Mouse (Mus musculus): ENCODE measurements around the gene Surf6. TPM values are rescaled to one million over a fixed set of nuclear protein-coding genes. Genes with fewer than 3 reads are reported as not detected.

The Surf6 gene
- polyA plus RNA-seq (2014; fragmentation: Nextera tagmentation; extraction: Ambion mirVana), result 12.5 and 15.5 TPM in 2 replicates

DNA sequence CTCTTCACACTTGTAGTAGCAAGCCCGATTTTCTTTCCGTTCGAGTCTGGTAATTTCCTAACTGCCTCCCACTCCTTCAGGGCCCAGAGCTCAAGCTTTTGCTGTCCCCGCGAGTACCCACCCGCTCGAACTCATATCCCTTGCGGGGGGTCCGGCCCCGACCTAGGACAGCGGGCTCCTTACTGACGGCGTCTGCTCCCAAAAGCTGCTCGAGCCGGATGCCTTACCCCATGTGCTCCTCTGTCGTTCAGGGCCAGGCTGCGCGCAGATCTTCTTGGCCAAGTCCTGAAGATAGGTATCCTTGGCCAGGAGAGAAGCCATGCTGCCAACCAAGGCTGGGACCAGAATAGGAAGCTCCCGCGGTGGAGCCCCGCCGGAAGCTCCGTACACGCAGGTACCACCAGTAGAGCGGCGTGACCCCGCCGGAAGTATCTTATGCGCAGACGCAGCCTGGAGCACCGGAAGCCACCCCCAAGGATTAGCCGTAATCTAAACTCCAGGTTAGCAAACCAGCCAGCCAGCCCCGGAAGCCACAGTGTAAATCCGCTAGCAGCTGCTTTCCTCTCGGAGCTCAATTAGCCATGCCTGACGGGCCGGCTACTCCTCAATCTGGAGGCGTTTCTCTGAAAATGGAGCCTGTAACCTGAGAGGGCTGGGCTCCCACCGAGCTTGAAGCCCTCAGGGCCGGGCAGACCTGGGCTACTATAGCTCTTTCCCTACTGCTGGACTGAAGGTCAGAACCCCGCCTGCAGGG is at the start of gene Surf6:
Gene Surf6 (minus strand): TSS at position 413 of the 754 bp plus-strand sequence.
- DNase-seq, result peak; percentile 98
- Histone ChIP-seq H3K9me3 (ENCODE audit: low read depth, low read length) (no peaks in the 10 kb centered on the region), H3K4me1 (ENCODE audit: insufficient read depth) (peaks cover 10% of the 10 kb centered on the region; the same call in 1 of the 2 replicates), H3K4me3 (ENCODE audit: low read depth, low read length) (peak within 1 kb of the TSS; percentile 85), H3K27ac (ENCODE audit: low read depth) (peak within 1 kb of the TSS; percentile 86), H3K4me2 (peak within 1 kb of the TSS; percentile 91), H3K36me3 (ENCODE audit: insufficient read depth) (peaks cover 62% of the 10 kb centered on the region), H3K27me3 (ENCODE audit: insufficient read depth, low read length) (no peaks in the 10 kb centered on the region), H3K9ac (peak within 1 kb of the TSS; percentile 83)
- ATAC-seq (ENCODE audit: insufficient read depth), result peak; percentile 94
- under 1% methylated on average over 41 of the region's 41 CpGs for WGBS
- TF ChIP-seq CTCF (IDR thresholded peaks at IDR 0.05; ENCODE audit: low read depth), result no peak

DNA sequence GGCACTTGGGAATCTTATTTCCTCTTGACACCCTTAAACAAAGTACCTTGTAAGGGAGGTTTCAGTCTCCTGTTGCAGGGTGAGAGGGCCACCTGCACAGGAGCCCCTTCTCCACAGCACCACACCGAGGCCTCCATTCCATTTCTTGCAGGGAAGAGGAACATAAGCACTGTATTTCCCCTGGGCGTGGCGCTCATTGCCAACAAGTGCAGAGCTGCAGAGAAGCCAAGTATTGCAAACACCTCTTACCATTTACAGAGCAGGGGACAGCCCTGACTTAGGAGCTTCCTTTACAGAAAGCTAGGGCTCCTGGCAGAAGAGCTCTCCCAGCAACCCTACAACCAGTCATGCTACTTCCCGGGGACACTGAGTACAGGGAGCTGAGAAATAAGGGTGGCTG is 49.5 kb upstream of the Surf6 start:
- Histone ChIP-seq H3K4me3 (ENCODE audit: low read depth, low read length) (no peak overlapping the region), H3K9me3 (ENCODE audit: low read depth, low read length) (no peaks in the 10 kb centered on the region), H3K4me1 (ENCODE audit: insufficient read depth) (no peaks in the 10 kb centered on the region), H3K36me3 (ENCODE audit: insufficient read depth) (peaks cover 76% of the 10 kb centered on the region), H3K4me2 (no peak overlapping the region), H3K9ac (no peak overlapping the region), H3K27ac (ENCODE audit: low read depth) (no peak overlapping the region), H3K27me3 (ENCODE audit: insufficient read depth, low read length) (no peaks in the 10 kb centered on the region)
- ATAC-seq (ENCODE audit: insufficient read depth), result no peak
- no peak for DNase-seq
- no peak for TF ChIP-seq CTCF (IDR thresholded peaks at IDR 0.05; ENCODE audit: low read depth)
- WGBS, result 92% methylated on average over 4 of the region's 4 CpGs

DNA sequence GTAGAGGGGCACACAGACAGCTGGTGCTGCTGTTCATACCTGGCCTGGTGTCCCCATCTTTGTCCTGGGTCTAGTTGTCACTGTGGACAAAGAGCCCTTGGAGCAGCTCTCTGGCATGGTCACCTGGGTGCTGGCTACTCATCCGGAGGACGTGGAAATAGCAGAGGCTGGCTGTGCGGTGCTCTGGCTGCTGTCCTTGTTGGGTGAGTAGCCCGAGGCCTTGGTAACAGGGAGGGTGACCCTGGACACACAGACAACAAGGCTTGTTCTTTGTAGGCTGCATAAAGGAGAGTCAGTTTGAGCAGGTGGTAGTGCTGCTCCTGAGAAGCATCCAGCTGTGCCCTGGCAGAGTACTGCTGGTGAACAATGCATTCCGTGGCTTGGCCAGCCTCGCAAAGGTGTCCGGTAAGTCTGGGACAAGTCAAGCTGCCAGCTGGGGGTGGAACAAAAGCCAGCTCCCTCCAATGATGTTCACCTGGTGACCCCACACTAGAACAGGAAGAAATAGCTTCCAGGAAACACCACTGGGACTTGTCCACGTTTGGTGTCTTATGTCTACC is 48.7 kb upstream of the Surf6 start:
- no peaks in the 10 kb centered on the region for H3K27me3 ChIP-seq (ENCODE audit: insufficient read depth, low read length)
- H3K4me2 ChIP-seq, result no peak overlapping the region
- H3K36me3 ChIP-seq (ENCODE audit: insufficient read depth), result peaks cover 68% of the 10 kb centered on the region
- no peak overlapping the region for H3K4me3 ChIP-seq (ENCODE audit: low read depth, low read length)
- no peak overlapping the region for H3K27ac ChIP-seq (ENCODE audit: low read depth)
- H3K4me1 ChIP-seq (ENCODE audit: insufficient read depth), result no peaks in the 10 kb centered on the region
- H3K9ac ChIP-seq, result no peak overlapping the region
- WGBS, result 90% methylated on average over 8 of the region's 8 CpGs
- no peak for TF ChIP-seq CTCF (IDR thresholded peaks at IDR 0.05; ENCODE audit: low read depth)
- H3K9me3 ChIP-seq (ENCODE audit: low read depth, low read length), result no peaks in the 10 kb centered on the region
- DNase-seq (no peak), ATAC-seq (ENCODE audit: insufficient read depth) (no peak)

DNA sequence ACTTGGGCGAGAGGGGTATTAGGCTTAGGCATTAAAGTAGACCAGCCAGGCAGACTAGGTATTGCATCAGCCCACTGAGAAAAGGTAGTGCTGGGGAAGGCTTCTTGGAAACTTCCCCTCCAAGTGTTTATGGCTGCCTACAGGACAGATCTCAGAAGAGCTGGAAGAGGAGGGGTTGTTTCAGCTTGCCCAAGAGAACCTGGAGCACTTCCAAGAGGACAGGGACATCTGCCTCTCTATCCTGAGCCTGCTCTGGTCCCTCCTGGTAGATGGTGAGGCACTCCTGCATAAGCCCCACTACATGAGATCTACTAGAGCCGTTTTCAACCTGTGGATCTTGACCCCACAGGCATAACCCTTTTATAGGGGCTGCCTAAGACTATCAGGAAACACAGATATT is 47.7 kb upstream of the Surf6 start:
- no peaks in the 10 kb centered on the region for H3K9me3 ChIP-seq (ENCODE audit: low read depth, low read length)
- no peaks in the 10 kb centered on the region for H3K27me3 ChIP-seq (ENCODE audit: insufficient read depth, low read length)
- no peak for TF ChIP-seq CTCF (IDR thresholded peaks at IDR 0.05; ENCODE audit: low read depth)
- H3K4me3 ChIP-seq (ENCODE audit: low read depth, low read length), result no peak overlapping the region
- H3K4me1 ChIP-seq (ENCODE audit: insufficient read depth), result no peaks in the 10 kb centered on the region
- H3K27ac ChIP-seq (ENCODE audit: low read depth), result no peak overlapping the region
- H3K36me3 ChIP-seq (ENCODE audit: insufficient read depth), result peaks cover 58% of the 10 kb centered on the region
- no peak overlapping the region for H3K9ac ChIP-seq
- DNase-seq (no peak), ATAC-seq (ENCODE audit: insufficient read depth) (no peak)
- H3K4me2 ChIP-seq, result no peak overlapping the region
- WGBS, result 82% methylated on average over 2 of the region's 2 CpGs

DNA sequence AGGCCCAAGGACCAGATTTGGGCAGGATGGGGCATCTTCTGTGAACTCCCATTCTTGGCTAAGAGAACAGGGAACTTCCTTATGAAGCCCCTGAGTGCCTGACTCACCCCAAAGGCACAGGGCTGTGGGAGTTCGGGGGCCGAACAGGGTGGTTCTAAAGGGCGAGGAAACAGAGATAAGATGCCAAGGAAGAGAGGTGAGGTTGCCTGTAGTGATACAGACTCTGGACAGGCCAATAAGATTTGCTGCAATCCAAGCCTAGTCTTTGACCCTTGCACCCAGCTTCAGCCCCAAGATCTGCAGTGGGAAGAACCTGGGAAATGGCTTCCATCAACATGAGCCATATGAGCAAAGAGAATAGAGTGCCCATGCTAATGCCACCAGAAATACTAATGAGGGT is 40.6 kb upstream of the Surf6 start:
- ATAC-seq (ENCODE audit: insufficient read depth) (no peak), DNase-seq (no peak)
- H3K36me3 ChIP-seq (ENCODE audit: insufficient read depth), result peaks cover 3% of the 10 kb centered on the region; the same call in 1 of the 2 replicates
- TF ChIP-seq CTCF (IDR thresholded peaks at IDR 0.05; ENCODE audit: low read depth), result no peak
- H3K4me2 ChIP-seq, result no peak overlapping the region
- H3K9ac ChIP-seq, result no peak overlapping the region
- H3K9me3 ChIP-seq (ENCODE audit: low read depth, low read length), result no peaks in the 10 kb centered on the region
- no peak overlapping the region for H3K4me3 ChIP-seq (ENCODE audit: low read depth, low read length)
- H3K27me3 ChIP-seq (ENCODE audit: insufficient read depth, low read length), result no peaks in the 10 kb centered on the region
- WGBS, result 71% methylated on average over 3 of the region's 3 CpGs
- H3K4me1 ChIP-seq (ENCODE audit: insufficient read depth), result no peaks in the 10 kb centered on the region
- no peak overlapping the region for H3K27ac ChIP-seq (ENCODE audit: low read depth)

DNA sequence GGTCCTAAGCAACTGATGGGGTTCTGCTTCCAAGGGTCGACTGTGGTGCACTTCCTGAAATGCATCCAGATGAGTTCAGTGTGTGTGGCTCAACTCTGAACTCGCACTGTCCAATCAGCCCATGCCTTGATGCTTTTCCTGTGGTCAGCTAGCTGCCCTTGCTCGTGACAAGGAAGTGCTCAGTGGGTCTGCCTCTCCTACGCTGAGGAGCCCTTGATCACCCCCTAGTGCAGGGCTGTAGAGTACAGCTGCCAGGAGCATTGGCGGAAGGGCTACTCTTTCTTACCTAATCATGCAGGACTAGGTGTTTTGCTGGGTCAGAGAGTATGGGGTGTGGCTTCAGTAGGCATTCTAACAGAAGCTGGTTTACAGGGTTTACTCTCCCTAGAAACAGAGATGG is 38.9 kb upstream of the Surf6 start:
- Histone ChIP-seq H3K36me3 (ENCODE audit: insufficient read depth) (no peaks in the 10 kb centered on the region), H3K27ac (ENCODE audit: low read depth) (no peak overlapping the region), H3K9ac (no peak overlapping the region), H3K27me3 (ENCODE audit: insufficient read depth, low read length) (no peaks in the 10 kb centered on the region), H3K9me3 (ENCODE audit: low read depth, low read length) (no peaks in the 10 kb centered on the region), H3K4me3 (ENCODE audit: low read depth, low read length) (no peak overlapping the region), H3K4me2 (no peak overlapping the region), H3K4me1 (ENCODE audit: insufficient read depth) (no peaks in the 10 kb centered on the region)
- DNase-seq (no peak), ATAC-seq (ENCODE audit: insufficient read depth) (no peak)
- no peak for TF ChIP-seq CTCF (IDR thresholded peaks at IDR 0.05; ENCODE audit: low read depth)
- WGBS, result 29% methylated on average over 5 of the region's 5 CpGs

DNA sequence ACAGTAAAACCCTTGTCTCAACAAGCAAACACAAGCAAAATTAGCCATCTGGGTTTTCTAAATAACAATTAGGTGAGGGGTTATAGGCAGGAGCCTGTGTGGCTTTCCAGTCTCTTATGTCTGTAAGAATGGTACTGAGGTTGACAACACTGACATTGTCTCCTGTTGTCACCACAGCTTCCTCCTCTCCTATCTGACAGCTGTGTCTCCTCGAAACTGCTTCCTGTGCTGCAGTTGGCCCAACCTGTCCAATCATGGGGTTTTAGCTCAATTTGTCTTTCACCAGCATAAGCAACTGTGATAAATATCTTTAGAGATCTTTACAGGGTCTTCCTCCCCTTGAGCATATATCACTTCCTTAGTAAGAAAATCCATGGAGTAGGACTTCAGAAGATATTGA is 33.7 kb upstream of the Surf6 start:
- Histone ChIP-seq H3K27ac (ENCODE audit: low read depth) (no peak overlapping the region), H3K27me3 (ENCODE audit: insufficient read depth, low read length) (no peaks in the 10 kb centered on the region), H3K9ac (no peak overlapping the region), H3K9me3 (ENCODE audit: low read depth, low read length) (no peaks in the 10 kb centered on the region), H3K4me3 (ENCODE audit: low read depth, low read length) (no peak overlapping the region), H3K36me3 (ENCODE audit: insufficient read depth) (peaks cover 2% of the 10 kb centered on the region), H3K4me1 (ENCODE audit: insufficient read depth) (peaks cover 6% of the 10 kb centered on the region), H3K4me2 (no peak overlapping the region)
- ATAC-seq (ENCODE audit: insufficient read depth) (no peak), DNase-seq (no peak)
- WGBS, result 55% methylated on average over 1 of the region's 1 CpGs
- TF ChIP-seq CTCF (IDR thresholded peaks at IDR 0.05; ENCODE audit: low read depth), result no peak
